Mouse (Mus musculus) CH12.LX (cell line): Measurements from ENCODE around the gene C3.

Experiments
- BHLHE40 ChIP-seq: IDR thresholded peaks from 2 replicates; pipeline ENCODE4 v1.6.1; 2011; ENCODE audit warnings: mild to moderate bottlenecking, low read depth, low read length, improper control_type of control experiment
- UBTF ChIP-seq: IDR thresholded peaks from 2 replicates; pipeline ENCODE4 v1.6.1; 2012; ENCODE audit warnings: low read depth, mild to moderate bottlenecking, inconsistent platforms, low read length, improper control_type of control experiment, moderate library complexity

DNA sequence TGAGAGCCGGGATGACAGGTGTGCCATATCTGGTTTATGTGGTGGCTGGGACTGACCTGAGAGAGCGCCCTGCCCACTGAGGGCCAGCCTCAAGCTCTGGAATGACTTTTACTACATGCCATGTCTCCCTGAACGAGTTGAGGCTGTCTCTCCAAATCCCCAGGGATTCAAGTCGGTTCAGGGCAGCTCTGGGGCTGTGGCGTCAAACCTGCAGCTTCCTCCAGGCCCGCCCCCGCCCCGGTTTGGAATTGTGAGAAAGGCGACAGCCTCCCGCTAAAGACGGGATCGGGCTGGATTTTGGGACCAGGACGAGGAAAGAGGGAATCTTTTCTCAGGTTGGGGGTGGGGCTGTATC, 48.0 kb upstream of the C3 start:
- TF ChIP-seq BHLHE40: no peak
- no peak for TF ChIP-seq UBTF
